Mouse (Mus musculus) brain, embryonic 14.5 days (tissue): ENCODE results near the gene Ccdc189.
"Not testable (repeated sequence)": the region's sequence is repeated elsewhere in the genome, so short reads cannot be mapped to it uniquely, and the experiment has no call there.

ENCODE experiments used
- CTCF ChIP-seq: fragments of 200-500 bp; IDR thresholded peaks from 2 replicates; pipeline ENCODE4 v1.5.1; 2012; ENCODE audit warnings: inconsistent platforms, mild to moderate bottlenecking, moderate library complexity, borderline replicate concordance; ENCODE audit not compliant: insufficient read depth, insufficient read length; ENCODE audit errors: extremely low read depth
- POLR2A ChIP-seq: fragments of 200-500 bp; IDR thresholded peaks from 2 replicates; pipeline ENCODE4 v1.6.1; 2012; ENCODE audit warnings: mild to moderate bottlenecking, inconsistent platforms, borderline replicate concordance; ENCODE audit not compliant: poor library complexity, insufficient read depth, insufficient read length, severe bottlenecking; ENCODE audit errors: extremely low read depth

GRCm38 (mm10) chr7:127618402-127618801 lies 30.0 kb upstream of the Ccdc189 start:
- TF ChIP-seq CTCF, POLR2A: not testable (repeated sequence)
